Mouse (Mus musculus) hindbrain, postnatal 0 days (tissue): ENCODE results near the gene Fam107b. TPM values are rescaled to one million over a fixed set of nuclear protein-coding genes. Genes with fewer than 3 reads are reported as not detected.

Experiments
- ATAC-seq: fragments of 200-750 bp; cut with Nextera tagmentation; 2 replicates; pipeline ENCODE4 v1.8.0; 2017; ENCODE audit warnings: mild to moderate bottlenecking, moderate TSS enrichment, moderate library complexity
- DNase-seq: peaks from one replicate; pipeline ENCODE4 v3.0.0-alpha.2; 2015; ENCODE audit warnings: low spot score
- H3K27ac ChIP-seq: fragments of 300-500 bp; sonication (generic); 2 replicates; pipeline ENCODE4 v1.5.1; 2014; ENCODE audit warnings: mild to moderate bottlenecking
- H3K27me3 ChIP-seq: fragments of 300-500 bp; sonication (generic); 2 replicates; pipeline ENCODE4 v1.6.1; 2014; ENCODE audit warnings: low read length, mixed read lengths; ENCODE audit not compliant: insufficient read depth
- H3K36me3 ChIP-seq: fragments of 300-500 bp; sonication (generic); 2 replicates; pipeline ENCODE4 v1.6.1; 2014; ENCODE audit warnings: low read length, mixed read lengths; ENCODE audit not compliant: insufficient read depth
- H3K4me1 ChIP-seq: fragments of 300-500 bp; sonication (generic); 2 replicates; pipeline ENCODE4 v1.6.1; 2014; ENCODE audit warnings: antibody characterized with exemption, low read length, mixed read lengths; ENCODE audit not compliant: insufficient read depth
- H3K4me2 ChIP-seq: fragments of 300-500 bp; sonication (generic); 2 replicates; pipeline ENCODE4 v1.6.1; 2014; ENCODE audit warnings: low read depth, mild to moderate bottlenecking, low read length, moderate library complexity, mixed read lengths
- H3K4me3 ChIP-seq: fragments of 300-500 bp; sonication (generic); 2 replicates; pipeline ENCODE4 v1.5.1; 2014; ENCODE audit warnings: low read length
- H3K9ac ChIP-seq: fragments of 300-500 bp; sonication (generic); replicated peaks from 2 replicates; pipeline ENCODE4 v1.6.1; 2014; ENCODE audit warnings: mild to moderate bottlenecking, low read length, moderate library complexity, mixed read lengths
- H3K9me3 ChIP-seq: fragments of 300-500 bp; sonication (generic); 2 replicates; pipeline ENCODE4 v1.6.1; 2016; ENCODE audit warnings: low read length, mixed read lengths
- CTCF ChIP-seq: IDR thresholded peaks from 2 replicates; pipeline ENCODE4 v1.5.1; 2016; ENCODE audit warnings: antibody characterized with exemption, control low read depth, low read depth
- WGBS: fragments of 180-500 bp; shearing (Covaris S2); extraction: QIAGEN DNeasy Blood & Tissue Kit; methylation state at CpG from one replicate; pipeline ENCODE4 v1.1.7; 2014; 5-methylcytosine and 5-hydroxymethylcytosine counted together
- polyA plus RNA-seq: library from polyadenylated mRNA; unstranded; fragments of >200 nt; fragmentation: Nextera tagmentation; extraction: Ambion mirVana; gene quantifications from 2 replicates; pipeline ENCODE4 v1.2.1, GENCODE M21; 2015
- total RNA-seq: library from RNA; depleted of rRNA; stranded (reverse); fragments of >200 nt; gene quantifications from 2 replicates; pipeline ENCODE4 v1.2.3, GENCODE M21; 2014

Gene Fam107b
- total and polyA plus RNA-seq, 2 experiments from 2014 or later: 23.6 to 41.3 TPM

DNA sequence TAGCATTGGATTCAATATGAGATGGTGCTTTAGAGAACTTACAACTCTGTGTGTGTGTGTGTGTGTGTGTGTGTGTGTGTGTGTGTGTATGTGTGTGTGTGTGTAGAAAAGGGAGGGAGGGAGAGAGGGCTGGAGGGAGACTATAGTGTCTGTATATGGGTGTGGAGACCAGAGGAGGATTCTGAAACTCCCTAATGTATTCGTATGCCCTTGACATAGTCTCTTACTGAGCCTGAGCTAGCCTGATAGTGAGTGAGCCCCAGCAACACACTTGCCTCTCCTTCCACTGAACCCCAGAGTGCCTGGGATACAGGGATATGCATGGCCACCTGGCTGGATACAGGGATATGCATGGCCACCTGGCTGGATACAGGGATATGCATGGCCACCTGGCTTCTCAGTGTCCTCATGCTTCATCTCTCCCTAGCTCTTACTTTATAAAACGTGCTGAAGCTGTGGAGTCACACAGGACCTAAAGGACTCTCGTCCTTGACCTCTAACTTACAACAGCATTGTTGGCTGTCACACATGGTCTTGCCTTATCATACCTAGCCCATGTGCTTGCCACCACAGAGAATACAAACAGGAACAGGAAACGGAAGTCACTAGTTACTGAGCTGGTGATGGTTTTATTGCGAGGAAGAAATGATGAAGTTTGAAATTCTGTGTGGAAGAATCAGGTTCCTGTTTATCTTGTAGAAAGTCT is 157.1 kb downstream of the Fam107b start:
- no peaks in the 10 kb centered on the region for H3K27me3 ChIP-seq
- 87% methylated on average over 5 of the region's 5 CpGs for WGBS
- no peak for DNase-seq
- no peaks in the 10 kb centered on the region for H3K9me3 ChIP-seq
- H3K4me1 ChIP-seq: peaks cover 21% of the 10 kb centered on the region
- H3K9ac ChIP-seq: no peak overlapping the region
- no peak overlapping the region for H3K27ac ChIP-seq
- H3K4me3 ChIP-seq: no peak overlapping the region
- H3K36me3 ChIP-seq: no peaks in the 10 kb centered on the region
- no peak overlapping the region for H3K4me2 ChIP-seq
- ATAC-seq: no peak
- no peak for TF ChIP-seq CTCF

DNA sequence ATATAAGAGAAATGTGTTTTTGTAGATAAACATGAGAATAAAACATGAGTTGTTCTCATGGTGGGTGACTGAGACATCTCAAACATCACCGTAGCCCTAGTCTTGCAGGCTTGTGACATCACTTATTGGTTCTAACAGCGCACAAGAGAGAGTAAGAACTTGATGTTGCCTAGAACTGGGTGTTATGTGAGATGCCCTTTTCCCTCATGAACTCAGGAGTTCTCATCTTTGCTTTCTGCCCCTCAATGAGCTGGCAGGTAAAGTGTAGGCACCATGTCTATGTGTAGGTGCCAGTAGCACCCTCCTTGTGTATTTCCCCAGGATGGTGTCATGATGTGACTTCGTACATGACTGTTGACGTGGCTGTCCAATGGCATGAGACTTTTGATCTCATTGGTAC is 157.8 kb downstream of the Fam107b start:
- no peak overlapping the region for H3K9ac ChIP-seq
- 95% methylated on average over 4 of the region's 4 CpGs for WGBS
- H3K27ac ChIP-seq: no peak overlapping the region
- H3K4me2 ChIP-seq: no peak overlapping the region
- no peaks in the 10 kb centered on the region for H3K27me3 ChIP-seq
- no peaks in the 10 kb centered on the region for H3K36me3 ChIP-seq
- no peaks in the 10 kb centered on the region for H3K9me3 ChIP-seq
- DNase-seq: no peak
- H3K4me3 ChIP-seq: no peak overlapping the region
- no peak for ATAC-seq
- H3K4me1 ChIP-seq: peaks cover 26% of the 10 kb centered on the region
- no peak for TF ChIP-seq CTCF

DNA sequence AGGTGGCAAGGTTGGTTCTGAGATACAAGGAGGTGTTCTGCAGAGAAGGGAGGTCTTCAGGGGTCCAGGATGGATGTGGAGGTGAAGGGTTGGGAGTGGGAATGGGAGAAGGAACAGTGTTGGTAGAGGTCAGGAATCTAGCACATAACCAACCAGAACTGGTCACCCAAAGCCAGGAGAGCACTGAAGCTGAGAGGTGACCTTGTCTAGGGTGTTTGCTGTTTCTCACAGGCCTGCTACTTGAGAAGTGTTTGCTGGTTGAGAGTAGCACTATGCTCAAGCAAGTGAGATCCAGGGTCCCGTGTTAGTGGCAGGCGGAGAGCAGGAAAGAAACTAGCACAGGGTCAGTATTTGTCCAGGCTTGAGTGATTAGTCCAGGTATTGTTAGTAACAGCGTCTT is 159.3 kb downstream of the Fam107b start:
- WGBS: 92% methylated on average over 3 of the region's 3 CpGs

DNA sequence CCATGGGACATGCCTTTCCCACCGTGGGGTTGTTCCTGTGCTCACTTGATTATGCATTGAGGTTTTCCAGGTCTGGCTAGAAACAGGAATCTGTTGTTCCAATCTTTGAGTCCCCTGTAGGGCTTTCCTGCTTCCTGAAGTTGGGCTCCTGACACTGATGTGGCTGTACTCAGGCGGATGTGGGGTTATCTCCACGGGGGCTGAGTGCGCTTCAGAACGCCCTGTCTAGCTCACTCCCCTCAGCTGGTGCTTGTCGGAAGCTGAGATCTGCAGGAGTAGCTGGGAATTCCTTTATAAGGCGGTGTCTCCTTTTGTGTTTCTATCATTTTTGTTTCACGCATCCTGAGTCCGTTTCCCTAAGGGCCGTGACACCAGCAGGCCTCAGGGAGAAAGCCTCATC is 160.5 kb downstream of the Fam107b start:
- DNase-seq: no peak
- Histone ChIP-seq H3K36me3 (no peaks in the 10 kb centered on the region), H3K9me3 (no peaks in the 10 kb centered on the region), H3K27ac (no peak overlapping the region), H3K27me3 (no peaks in the 10 kb centered on the region), H3K4me2 (no peak overlapping the region), H3K4me1 (peaks cover 26% of the 10 kb centered on the region), H3K4me3 (no peak overlapping the region), H3K9ac (no peak overlapping the region)
- 48% methylated on average over 10 of the region's 10 CpGs for WGBS
- ATAC-seq: no peak
- no peak for TF ChIP-seq CTCF

More for the DNA sequence above, 159.3 kb downstream of the Fam107b start:
- no peaks in the 10 kb centered on the region for H3K27me3 ChIP-seq
- DNase-seq (no peak), ATAC-seq (no peak)
- H3K4me1 ChIP-seq: peaks cover 26% of the 10 kb centered on the region
- no peak overlapping the region for H3K9ac ChIP-seq
- no peaks in the 10 kb centered on the region for H3K36me3 ChIP-seq
- no peak overlapping the region for H3K27ac ChIP-seq
- no peak overlapping the region for H3K4me3 ChIP-seq
- no peaks in the 10 kb centered on the region for H3K9me3 ChIP-seq
- H3K4me2 ChIP-seq: no peak overlapping the region
- no peak for TF ChIP-seq CTCF

DNA sequence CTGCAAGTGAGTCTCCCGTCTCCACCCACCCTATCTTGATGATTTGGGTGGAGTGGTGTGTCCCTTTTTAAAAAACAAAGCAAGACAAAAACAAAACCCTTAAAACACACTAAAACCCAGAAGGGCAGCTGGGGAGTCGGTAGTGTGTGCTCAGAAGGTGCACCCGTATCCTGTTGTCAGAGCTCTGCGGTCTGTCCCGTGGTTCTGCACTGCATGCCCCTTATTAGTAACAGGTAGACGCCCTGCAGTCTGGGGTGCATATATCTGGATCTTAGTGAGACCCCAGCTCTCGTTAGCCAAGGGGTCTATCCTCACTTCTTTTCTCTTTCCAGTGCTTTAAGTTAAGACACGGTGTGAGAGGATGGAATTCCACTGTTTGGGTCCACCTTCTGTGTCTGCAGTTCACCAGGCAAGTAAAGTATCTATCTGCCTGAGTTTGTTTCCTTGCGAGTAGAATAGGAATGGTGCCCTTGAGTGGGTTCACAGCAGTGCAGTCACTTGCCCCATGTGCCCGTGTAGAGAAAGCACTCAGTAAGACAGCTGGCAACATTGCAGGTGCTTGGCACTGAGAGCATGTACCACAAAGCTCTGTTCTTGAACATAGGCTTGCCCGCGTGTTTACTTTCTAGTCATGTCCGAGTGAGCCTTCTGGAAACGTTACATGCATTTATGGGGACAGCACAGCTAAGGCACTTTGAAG is 161.2 kb downstream of the Fam107b start:
- Histone ChIP-seq H3K36me3 (no peaks in the 10 kb centered on the region), H3K27me3 (no peaks in the 10 kb centered on the region), H3K9ac (no peak overlapping the region), H3K4me3 (no peak overlapping the region), H3K9me3 (no peaks in the 10 kb centered on the region), H3K27ac (no peak overlapping the region), H3K4me2 (no peak overlapping the region), H3K4me1 (peaks cover 24% of the 10 kb centered on the region)
- no peak for TF ChIP-seq CTCF
- WGBS: 72% methylated on average over 14 of the region's 14 CpGs
- ATAC-seq: peak; percentile 85
- peak; percentile 74 for DNase-seq

DNA sequence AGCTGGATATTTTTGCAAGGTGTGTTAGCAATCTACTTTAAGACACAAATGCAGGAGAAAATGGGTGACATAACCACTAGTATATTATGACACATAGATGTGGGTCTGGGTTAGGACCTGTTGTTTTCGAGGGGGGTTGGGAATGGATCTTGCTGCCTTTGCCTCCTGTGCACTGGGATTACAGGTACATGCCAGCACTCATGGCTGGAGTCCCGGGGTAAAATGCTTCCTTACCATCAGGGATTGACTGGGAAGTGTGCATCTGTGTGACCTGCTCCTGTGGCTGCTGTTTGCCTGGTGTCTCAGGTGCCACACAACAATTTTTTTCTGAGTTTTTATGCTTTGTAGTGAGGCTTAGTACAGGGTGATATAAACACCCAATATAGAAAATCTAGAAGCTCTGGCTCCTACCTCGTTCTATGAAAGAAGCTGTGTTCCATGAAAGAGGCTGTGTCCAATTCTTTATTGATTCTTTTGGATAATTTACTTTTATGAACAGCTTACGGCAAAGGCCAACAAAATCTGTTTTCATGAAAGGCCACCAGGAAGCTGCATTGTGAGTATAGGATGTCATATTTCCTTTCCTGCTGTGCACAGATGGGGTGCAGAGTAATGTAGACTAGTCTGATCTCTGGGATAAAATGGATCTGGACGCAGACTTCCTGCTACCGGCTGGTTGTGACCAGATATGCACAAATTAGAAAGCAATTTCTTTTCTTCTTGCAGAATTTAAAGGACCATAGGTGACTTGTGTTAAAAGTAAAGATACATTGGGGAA is 167.8 kb downstream of the Fam107b start:
- Histone ChIP-seq H3K4me1 (peaks cover 26% of the 10 kb centered on the region), H3K36me3 (no peaks in the 10 kb centered on the region), H3K4me2 (no peak overlapping the region), H3K27ac (no peak overlapping the region), H3K9me3 (no peaks in the 10 kb centered on the region), H3K9ac (no peak overlapping the region), H3K27me3 (no peaks in the 10 kb centered on the region), H3K4me3 (no peak overlapping the region)
- ATAC-seq (no peak), DNase-seq (no peak)
- 48% methylated on average over 6 of the region's 6 CpGs for WGBS
- TF ChIP-seq CTCF: no peak
